Mouse (Mus musculus) retina, postnatal 7 days (tissue): ENCODE results near the gene Syt13.

Source experiments
- DNase-seq: peaks from one replicate; pipeline ENCODE4 v3.0.0-alpha.2; 2012; ENCODE audit warnings: low read depth, low spot score

The Syt13 gene

DNA sequence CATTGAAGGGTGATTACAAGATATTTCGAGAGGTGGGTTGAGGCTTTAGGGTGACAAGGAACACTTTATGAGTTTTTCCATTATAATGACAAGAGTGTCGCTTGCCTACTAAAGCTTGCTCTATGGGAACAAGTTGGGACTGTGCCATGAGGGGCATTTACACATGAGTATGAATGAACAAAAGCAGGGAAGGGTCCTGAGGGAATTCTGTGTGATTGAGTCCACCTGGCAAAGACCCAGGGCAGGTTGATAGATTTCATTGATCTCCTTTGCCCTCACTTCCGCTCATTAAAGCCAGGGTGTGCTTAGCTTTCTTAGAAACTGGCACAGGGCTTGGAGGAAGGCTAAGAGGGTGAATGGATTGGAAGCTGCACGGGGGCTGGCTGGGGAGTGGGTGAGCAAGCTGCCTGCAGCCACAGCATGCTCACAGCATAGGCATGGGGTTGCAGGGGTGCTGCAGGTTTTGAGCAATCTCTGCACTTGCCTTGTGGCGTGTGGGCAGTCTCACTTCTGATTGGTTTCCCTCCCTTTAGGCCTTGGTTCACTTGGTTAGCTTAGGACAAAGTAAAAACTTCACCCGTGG is 9.9 kb downstream of the Syt13 start:
- no peak for DNase-seq

DNA sequence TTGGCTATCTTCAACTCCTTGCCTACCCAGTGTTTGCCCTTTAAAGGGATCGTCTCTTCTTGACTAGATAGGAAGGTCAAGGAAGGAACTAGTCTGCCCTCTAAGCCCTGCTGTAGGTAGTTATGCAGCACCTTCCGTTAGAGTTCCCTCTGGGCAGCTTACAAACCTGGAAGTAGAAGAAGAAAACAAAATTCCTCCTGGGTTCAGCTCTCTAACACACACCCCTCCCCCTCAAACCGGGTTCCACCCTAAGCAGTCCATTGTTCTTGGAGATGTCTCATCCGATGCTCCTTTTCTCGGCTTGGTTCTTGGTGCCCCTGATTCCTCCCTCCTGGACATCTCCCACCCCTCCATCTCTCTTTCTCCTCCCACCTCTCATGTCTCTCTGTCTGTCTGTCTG is 14.8 kb downstream of the Syt13 start:
- DNase-seq = no peak

DNA sequence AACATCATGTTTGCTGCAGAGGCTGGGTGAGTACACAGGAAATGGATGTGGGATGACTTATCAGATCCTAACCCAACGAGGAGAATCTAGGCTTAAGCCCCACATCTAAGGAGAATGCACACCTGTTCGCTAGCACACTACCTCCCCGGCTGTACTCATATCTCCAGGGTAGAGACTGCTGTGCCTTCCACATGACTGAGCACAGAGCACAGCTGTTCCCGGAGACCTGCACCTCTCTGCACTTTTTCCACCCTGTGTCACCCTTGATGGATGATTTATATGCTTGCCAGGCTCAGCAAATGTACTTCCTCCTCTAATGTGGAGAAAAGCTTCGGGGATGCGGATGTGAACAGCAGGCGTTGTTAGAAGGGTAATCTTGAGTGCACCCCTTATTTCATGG is 16.2 kb downstream of the Syt13 start:
- no peak for DNase-seq

DNA sequence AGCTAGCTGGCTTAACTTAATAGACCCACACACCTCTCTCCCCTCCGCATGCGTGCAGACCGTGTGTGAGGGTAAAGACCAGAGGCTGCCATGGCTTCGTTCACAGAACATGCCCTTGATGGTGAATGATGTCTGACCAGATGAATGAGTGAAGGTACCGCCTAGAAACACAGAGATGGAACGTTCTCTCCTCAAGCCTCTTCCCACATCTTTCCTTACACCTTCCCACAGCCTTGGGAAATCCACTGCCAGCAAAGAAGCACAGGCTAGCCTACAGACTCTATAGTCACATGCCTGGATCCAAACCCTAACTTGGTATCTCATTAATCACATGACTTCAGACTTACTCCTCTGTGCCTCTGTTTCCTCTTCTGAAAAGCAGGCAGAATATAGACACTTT is 18.5 kb downstream of the Syt13 start:
- no peak for DNase-seq

GRCm38 (mm10) chr2:92934312-92934982 is 19.5 kb downstream of the Syt13 start:
- no peak for DNase-seq

GRCm38 (mm10) chr2:92935483-92935882 is 20.6 kb downstream of the Syt13 start:
- DNase-seq = no peak

DNA sequence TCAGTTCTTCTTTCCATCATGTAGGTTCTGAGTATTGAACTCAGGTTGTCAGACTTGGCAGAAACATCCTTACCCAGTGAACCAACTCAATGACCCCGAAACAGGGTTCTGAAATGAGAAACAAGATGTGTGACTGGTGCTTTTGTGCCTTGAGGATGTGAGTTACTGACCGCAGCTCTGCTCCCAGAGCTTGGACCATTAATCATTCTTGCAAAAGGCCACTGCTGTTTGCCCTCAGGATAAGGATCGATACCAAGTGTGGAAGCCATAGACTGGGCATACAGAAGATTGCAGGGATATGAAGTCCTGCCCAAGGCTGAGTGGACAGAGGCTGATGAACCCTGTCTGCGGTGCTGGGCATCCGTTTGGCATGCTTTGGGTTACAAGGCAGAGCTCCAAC is 23.2 kb downstream of the Syt13 start:
- DNase-seq = no peak

DNA sequence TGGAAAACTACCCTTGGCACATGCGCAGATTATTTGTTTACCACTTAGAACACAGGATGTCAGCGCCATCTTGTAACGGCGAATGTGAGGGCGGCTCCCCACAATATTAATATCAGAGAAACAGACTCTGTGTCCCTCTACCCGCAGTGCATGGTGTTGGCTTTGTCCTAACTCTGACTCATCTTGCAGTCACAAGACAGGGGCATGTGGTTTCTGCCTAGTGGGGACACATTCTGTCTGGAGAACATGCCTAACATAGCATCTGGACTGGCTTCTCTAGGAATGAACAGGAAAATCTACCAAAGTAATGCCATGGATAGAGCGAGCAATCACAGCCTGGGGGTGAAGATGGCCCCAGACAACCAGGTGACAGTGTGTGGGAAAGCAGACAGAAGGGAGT is 23.9 kb downstream of the Syt13 start:
- DNase-seq = no peak

GRCm38 (mm10) chr2:92940963-92941362 is 26.1 kb downstream of the Syt13 start:
- DNase-seq = no peak

- no peak for DNase-seq
These were observed 26.6 kb downstream of the Syt13 start for GRCm38 (mm10) chr2:92941463-92941862.

DNA sequence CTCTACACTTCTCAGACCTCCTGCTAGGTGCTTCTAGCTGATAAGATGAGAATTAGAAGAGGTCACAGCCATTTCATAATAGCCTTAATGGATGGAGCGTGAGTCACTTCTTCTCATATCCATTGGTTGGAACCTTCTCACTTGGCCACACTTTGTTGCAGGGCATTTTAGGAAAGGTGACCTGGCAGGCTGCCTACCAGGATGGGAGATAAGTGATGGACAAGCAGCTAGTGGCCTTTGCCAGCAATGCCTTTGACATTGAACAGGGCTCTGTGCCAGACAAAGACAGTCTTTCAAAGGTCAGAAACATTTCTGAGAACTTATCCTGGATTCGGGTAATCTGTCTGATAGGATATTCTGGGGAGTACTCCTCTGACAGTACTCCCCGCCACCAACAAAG is 28.5 kb downstream of the Syt13 start:
- no peak for DNase-seq

GRCm38 (mm10) chr2:92944356-92944755 is 29.5 kb downstream of the Syt13 start:
- DNase-seq = no peak

GRCm38 (mm10) chr2:92945125-92945746 is 30.3 kb downstream of the Syt13 start:
- no peak for DNase-seq

DNA sequence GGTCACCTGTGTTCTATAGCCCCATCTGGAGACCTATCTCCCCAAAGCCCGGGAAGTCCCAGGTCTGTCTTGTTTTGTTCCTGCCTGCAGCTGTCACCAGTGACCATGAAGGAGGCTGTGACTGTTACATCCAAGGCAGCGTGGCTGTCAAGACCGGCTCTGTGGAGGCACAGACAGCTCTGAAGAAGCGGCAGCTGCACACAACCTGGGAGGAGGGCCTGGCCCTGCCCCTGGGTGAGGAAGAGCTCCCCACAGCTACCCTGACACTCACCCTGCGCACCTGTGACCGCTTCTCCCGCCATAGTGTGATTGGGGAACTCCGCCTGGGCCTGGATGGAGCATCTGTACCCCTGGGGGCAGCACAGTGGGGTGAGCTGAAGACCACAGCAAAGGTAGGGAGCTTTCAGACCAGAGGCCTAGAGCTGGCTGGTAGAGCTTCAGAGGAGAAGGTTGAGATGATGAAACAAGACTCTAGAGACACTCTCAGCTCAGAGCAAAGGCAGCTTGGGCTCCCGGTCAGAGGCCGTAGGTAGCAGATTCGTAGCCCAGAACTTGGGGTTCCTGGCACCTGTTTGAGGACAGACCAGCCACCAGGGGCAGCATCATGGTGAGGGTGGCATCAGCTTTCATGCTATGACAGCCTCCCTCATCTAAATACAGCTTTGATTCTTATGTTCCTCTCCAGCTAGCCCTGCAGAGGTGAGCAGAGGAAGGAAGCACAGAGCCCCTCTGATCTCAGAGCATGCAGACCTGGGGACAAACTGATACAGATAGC is 31.1 kb downstream of the Syt13 start:
- DNase-seq = no peak

GRCm38 (mm10) chr2:92947981-92948698 is 33.2 kb downstream of the Syt13 start:
- DNase-seq = peak; percentile 9

- DNase-seq = no peak
These were observed 33.9 kb downstream of the Syt13 start for GRCm38 (mm10) chr2:92948699-92949300.

- DNase-seq = no peak
These were observed 34.6 kb downstream of the Syt13 start for GRCm38 (mm10) chr2:92949518-92949917.

DNA sequence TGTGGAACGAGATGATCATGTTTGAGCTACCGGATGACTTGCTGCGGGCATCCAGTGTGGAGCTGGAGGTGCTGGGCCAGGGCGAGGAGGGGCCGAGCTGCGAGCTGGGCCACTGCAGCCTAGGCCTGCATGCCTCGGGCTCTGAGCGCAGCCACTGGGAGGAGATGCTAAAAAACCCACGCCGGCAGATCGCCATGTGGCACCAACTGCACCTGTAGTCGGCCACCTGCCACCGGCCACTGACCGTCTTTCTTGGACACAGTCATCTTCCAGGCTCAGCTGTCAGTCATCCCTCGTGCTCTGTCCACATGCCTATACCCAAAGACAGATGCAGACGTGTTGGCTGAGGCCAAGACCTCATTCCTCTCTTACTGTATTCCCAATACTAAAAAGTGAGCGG is 38.6 kb downstream of the Syt13 start:
- DNase-seq = no peak

- DNase-seq = peak; percentile 51
These were observed 39.7 kb downstream of the Syt13 start for GRCm38 (mm10) chr2:92954404-92955114.

DNA sequence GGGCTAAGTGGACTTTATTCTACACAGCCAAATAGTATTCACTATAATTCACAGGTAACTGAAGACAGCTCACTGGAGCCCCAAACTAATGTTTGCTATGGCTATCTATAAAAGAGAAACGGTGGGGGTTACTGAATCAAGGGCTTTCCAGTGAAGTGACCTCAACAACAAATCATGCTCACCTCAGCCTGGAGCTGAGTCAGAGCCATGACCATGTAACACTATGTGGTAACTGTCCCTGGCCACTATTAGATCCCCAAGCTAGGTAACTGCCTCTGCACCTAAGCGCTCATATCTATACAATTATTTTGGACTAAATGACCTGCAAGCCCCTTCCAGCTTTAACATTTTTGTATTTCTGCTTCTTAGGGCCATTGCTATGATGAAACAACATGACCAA is 42.0 kb downstream of the Syt13 start:
- DNase-seq = no peak

DNA sequence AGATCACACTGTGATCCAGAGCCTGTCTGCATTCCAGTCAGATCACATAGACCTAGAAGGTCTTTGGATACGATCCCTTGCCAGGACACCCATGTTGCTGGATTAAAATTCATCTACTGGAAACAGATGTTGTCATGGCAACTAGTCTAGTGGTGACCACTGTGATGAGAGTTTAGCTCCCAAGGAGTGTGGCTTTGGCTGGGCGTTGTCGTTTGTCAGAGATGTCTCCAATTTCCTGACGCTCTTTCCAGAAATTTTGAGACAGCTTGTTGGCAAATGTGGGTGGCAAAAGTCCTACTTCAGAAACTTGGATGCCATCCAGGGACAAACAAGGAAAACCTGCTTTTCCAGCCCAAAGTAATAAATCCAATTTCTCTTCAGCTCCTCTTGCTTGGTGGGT is 43.7 kb downstream of the Syt13 start:
- no peak for DNase-seq
